Mouse (Mus musculus) retina, postnatal 1 day (tissue): ENCODE results near the gene Slc38a1.

Experiments
- DNase-seq: peaks from one replicate; pipeline ENCODE4 v3.0.0-alpha.2; 2012

Gene Slc38a1

GRCm38 (mm10) chr15:96551569-96552380 is 90.9 kb downstream of the Slc38a1 start:
- peak; percentile 87 for DNase-seq

- no peak for DNase-seq
These were observed 91.6 kb downstream of the Slc38a1 start for GRCm38 (mm10) chr15:96551107-96551506.

- no peak for DNase-seq
These were observed 94.3 kb downstream of the Slc38a1 start for GRCm38 (mm10) chr15:96548363-96548762.

GRCm38 (mm10) chr15:96547256-96548195 is 95.2 kb downstream of the Slc38a1 start:
- no peak for DNase-seq

GRCm38 (mm10) chr15:96543181-96543828 is 99.4 kb downstream of the Slc38a1 start:
- DNase-seq = peak; percentile 82

GRCm38 (mm10) chr15:96542135-96542534 is 100.6 kb downstream of the Slc38a1 start:
- DNase-seq = no peak

- DNase-seq = no peak
These were observed 105.4 kb downstream of the Slc38a1 start for GRCm38 (mm10) chr15:96537272-96537671.

- DNase-seq = no peak
These were observed 106.3 kb downstream of the Slc38a1 start for GRCm38 (mm10) chr15:96536412-96536811.

- no peak for DNase-seq
These were observed 115.0 kb downstream of the Slc38a1 start for GRCm38 (mm10) chr15:96527686-96528085.

GRCm38 (mm10) chr15:96524239-96524738 is 118.4 kb downstream of the Slc38a1 start:
- peak; percentile 46 for DNase-seq
